Mouse (Mus musculus) sigmoid colon, adult 10 weeks (tissue): ENCODE measurements around the gene E330021D16Rik. TPM values are rescaled to one million over a fixed set of nuclear protein-coding genes. Genes with fewer than 3 reads are reported as not detected.

Source experiments
- polyA plus RNA-seq: library from polyadenylated mRNA; stranded (reverse); fragments of 350-450 nt; fragmentation: Illumina TruSeq; extraction: RNeasy Lipid Tissue Mini Kit (QIAGEN cat#74804); gene quantifications from one replicate; pipeline ENCODE4 v1.2.3, GENCODE M21; 2014; ENCODE audit warnings: low read depth, low replicate concordance

The E330021D16Rik gene
- not detected for polyA plus RNA-seq

GRCm38 (mm10) chr6:136415133-136415775, at the start of gene E330021D16Rik:
TSS of gene E330021D16Rik (minus strand) at chr6:136415569.

Other genes with a start within 250 kb of the E330021D16Rik start
- 0.91 TPM for gene Grin2b, start 242.1 kb downstream of the E330021D16Rik start, polyA plus RNA-seq
- gene Gm8994, start 88.0 kb downstream of the E330021D16Rik start, polyA plus RNA-seq: not detected
- gene Atf7ip, start 90.6 kb upstream of the E330021D16Rik start, polyA plus RNA-seq: 48.9 TPM
- 119 TPM for gene Plbd1, start 246.4 kb upstream of the E330021D16Rik start, polyA plus RNA-seq